Mouse (Mus musculus) midbrain, embryonic 15.5 days (tissue): ENCODE measurements around the gene Smim26. TPM values are rescaled to one million over a fixed set of nuclear protein-coding genes. Genes with fewer than 3 reads are reported as not detected.

Experiments
- ATAC-seq: fragments of 200-750 bp; cut with Nextera tagmentation; replicated peaks from 2 replicates; pipeline ENCODE4 v1.8.0; 2017; ENCODE audit warnings: moderate TSS enrichment
- H3K27ac ChIP-seq: fragments of 300-500 bp; sonication (generic); 2 replicates; pipeline ENCODE4 v1.5.1; 2015; ENCODE audit warnings: mild to moderate bottlenecking, inconsistent platforms
- H3K27me3 ChIP-seq: fragments of 300-500 bp; sonication (generic); replicated peaks from 2 replicates; pipeline ENCODE4 v1.6.1; 2015; ENCODE audit warnings: inconsistent platforms
- H3K36me3 ChIP-seq: fragments of 300-500 bp; sonication (generic); replicated peaks from 2 replicates; pipeline ENCODE4 v1.6.1; 2015; ENCODE audit warnings: inconsistent platforms
- H3K4me1 ChIP-seq: fragments of 300-500 bp; sonication (generic); 2 replicates; pipeline ENCODE4 v1.6.1; 2015; ENCODE audit warnings: inconsistent platforms
- H3K4me2 ChIP-seq: fragments of 300-500 bp; sonication (generic); 2 replicates; pipeline ENCODE4 v1.6.1; 2015; ENCODE audit warnings: inconsistent platforms, mild to moderate bottlenecking, moderate library complexity
- H3K4me3 ChIP-seq: fragments of 300-500 bp; sonication (generic); 2 replicates; pipeline ENCODE4 v1.5.1; 2015; ENCODE audit warnings: mild to moderate bottlenecking, inconsistent platforms
- H3K9ac ChIP-seq: fragments of 300-500 bp; sonication (generic); 2 replicates; pipeline ENCODE4 v1.6.1; 2015; ENCODE audit warnings: mild to moderate bottlenecking, inconsistent platforms
- H3K9me3 ChIP-seq: fragments of 300-500 bp; sonication (generic); 2 replicates; pipeline ENCODE4 v1.6.1; 2016; ENCODE audit warnings: inconsistent platforms
- WGBS: fragments of 180-500 bp; shearing (Covaris S2); methylation state at CpG from one replicate; pipeline ENCODE4 v1.1.7; 2015; ENCODE audit warnings: mixed read lengths; 5-methylcytosine and 5-hydroxymethylcytosine counted together
- microRNA-seq: library from miRNA; unstranded; fragments of <30 nt; microRNA quantifications from one replicate; pipeline ENCODE4, GENCODE M21; 2016
- polyA plus RNA-seq: library from polyadenylated mRNA; unstranded; fragments of >200 nt; fragmentation: Nextera tagmentation; extraction: Ambion mirVana; gene quantifications from 2 replicates; pipeline ENCODE4 v1.2.1, GENCODE M21; 2015

Gene Smim26
- polyA plus RNA-seq, 1 experiment from 2014 or later = 53.0 TPM

DNA sequence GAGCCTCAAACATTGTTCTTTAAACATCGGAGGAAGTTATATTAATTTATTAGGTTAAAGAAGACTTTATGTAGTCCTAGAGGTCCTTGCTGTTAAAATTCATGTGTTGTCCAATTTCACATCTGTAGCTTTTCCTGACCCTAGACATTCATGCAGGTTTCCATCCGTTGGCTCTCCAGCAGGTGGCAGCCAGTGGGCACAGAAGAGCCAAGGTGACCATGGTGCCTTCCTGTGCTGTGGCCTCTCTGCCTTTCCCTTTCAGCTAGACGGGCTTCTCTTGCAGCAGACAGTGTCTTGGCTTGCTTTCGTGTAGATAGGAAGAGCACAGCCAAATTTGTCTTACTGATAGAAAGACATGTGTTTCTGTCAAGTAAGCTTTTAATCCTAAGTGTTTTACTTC, 44.9 kb downstream of the Smim26 start:
- no peak; the same call in 1 of the 2 replicates for ATAC-seq
- H3K27ac ChIP-seq = no peak overlapping the region
- WGBS = 61% methylated on average over 4 of the region's 4 CpGs
- no peaks in the 10 kb centered on the region for H3K27me3 ChIP-seq
- no peak overlapping the region for H3K4me3 ChIP-seq
- H3K4me1 ChIP-seq = 0 out of 2 replicates have a peak, but pooled peaks cover 2% of the 10 kb centered on the region
- H3K9ac ChIP-seq = no peak overlapping the region
- H3K9me3 ChIP-seq = no peaks in the 10 kb centered on the region
- H3K36me3 ChIP-seq = no peaks in the 10 kb centered on the region
- H3K4me2 ChIP-seq = no peak overlapping the region

DNA sequence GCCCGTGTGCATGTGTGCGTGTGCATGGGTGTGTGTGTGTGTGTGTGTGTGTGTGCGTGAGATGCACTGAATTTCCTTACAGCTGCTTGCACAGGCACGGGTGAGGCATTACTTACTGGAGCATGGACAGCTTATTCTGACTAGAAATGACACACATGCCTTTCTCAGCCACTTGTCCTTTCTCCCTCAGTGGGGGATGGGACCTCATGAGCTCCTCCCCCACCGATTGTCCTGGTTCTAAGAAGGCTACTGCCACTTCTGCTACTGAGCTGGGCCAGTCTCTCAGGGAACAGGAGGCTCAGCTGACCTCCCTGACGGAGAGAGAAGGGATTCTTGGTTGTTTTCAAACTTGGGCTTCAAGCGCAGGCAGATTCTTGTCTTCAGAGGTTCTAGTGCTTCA, 46.2 kb downstream of the Smim26 start:
- 62% methylated on average over 7 of the region's 7 CpGs for WGBS
- ATAC-seq = no peak

DNA sequence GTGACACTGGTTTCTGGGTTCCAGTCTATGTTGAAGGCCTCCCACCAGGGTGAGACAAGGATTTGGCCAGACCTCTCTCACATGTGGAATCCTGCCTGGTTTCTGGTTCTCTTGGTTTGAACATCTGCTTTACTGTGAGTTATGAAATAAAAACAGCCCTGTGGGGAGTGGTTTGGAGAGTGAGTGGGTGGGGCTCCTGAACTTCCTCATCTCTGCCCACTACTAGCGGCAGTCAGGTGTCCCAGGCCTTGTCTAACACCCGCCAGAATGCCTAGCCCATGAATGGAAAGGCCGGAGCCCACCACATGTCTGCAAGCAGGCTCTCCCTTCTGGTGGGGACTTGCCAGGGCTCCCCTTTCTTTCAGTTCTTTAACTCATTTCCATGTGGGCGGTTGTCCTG, 48.1 kb downstream of the Smim26 start:
- no peaks in the 10 kb centered on the region for H3K36me3 ChIP-seq
- H3K9me3 ChIP-seq = no peaks in the 10 kb centered on the region
- no peak for ATAC-seq
- H3K4me2 ChIP-seq = no peak overlapping the region
- 87% methylated on average over 4 of the region's 4 CpGs for WGBS
- peaks cover 9% of the 10 kb centered on the region for H3K4me1 ChIP-seq
- no peak overlapping the region for H3K4me3 ChIP-seq
- no peak overlapping the region for H3K27ac ChIP-seq
- no peak overlapping the region for H3K9ac ChIP-seq
- no peaks in the 10 kb centered on the region for H3K27me3 ChIP-seq

More for the DNA sequence above, 46.2 kb downstream of the Smim26 start:
- no peaks in the 10 kb centered on the region for H3K9me3 ChIP-seq
- no peak overlapping the region for H3K4me2 ChIP-seq
- H3K4me3 ChIP-seq = no peak overlapping the region
- H3K27me3 ChIP-seq = no peaks in the 10 kb centered on the region
- no peaks in the 10 kb centered on the region for H3K36me3 ChIP-seq
- no peak overlapping the region for H3K9ac ChIP-seq
- 0 out of 2 replicates have a peak, but pooled peaks cover 2% of the 10 kb centered on the region for H3K4me1 ChIP-seq
- H3K27ac ChIP-seq = no peak overlapping the region

Small RNAs within 50 kb of the gene (microRNA-seq; reads per million reads assigned to microRNA genes)
- not detected for gene Gm24823

Other genes with a start within 250 kb of the Smim26 start
- gene Kat14, start 225.1 kb upstream of the Smim26 start, polyA plus RNA-seq = 29.1 and 30.7 TPM in 2 replicates
- 0.51 and 2.9 TPM in 2 replicates for gene Pet117, start 225.1 kb upstream of the Smim26 start, polyA plus RNA-seq
- gene Dzank1, start 66.6 kb upstream of the Smim26 start, polyA plus RNA-seq = 17.8 and 20.3 TPM in 2 replicates
- gene Polr3f, start 66.3 kb upstream of the Smim26 start, polyA plus RNA-seq = 25.3 and 27.9 TPM in 2 replicates
- gene Rbbp9, start 43.2 kb upstream of the Smim26 start, polyA plus RNA-seq = 57.7 and 59.3 TPM in 2 replicates
- 65.0 and 66.2 TPM in 2 replicates for gene Sec23b, start 37.8 kb upstream of the Smim26 start, polyA plus RNA-seq
- gene Dtd1, start 5.8 kb downstream of the Smim26 start, polyA plus RNA-seq = 141 and 148 TPM in 2 replicates
- gene Scp2d1, start 229.6 kb downstream of the Smim26 start, polyA plus RNA-seq = not detected in 2 replicates